Mouse (Mus musculus): Measurements from ENCODE around the gene Tmem82.

The Tmem82 gene

DNA sequence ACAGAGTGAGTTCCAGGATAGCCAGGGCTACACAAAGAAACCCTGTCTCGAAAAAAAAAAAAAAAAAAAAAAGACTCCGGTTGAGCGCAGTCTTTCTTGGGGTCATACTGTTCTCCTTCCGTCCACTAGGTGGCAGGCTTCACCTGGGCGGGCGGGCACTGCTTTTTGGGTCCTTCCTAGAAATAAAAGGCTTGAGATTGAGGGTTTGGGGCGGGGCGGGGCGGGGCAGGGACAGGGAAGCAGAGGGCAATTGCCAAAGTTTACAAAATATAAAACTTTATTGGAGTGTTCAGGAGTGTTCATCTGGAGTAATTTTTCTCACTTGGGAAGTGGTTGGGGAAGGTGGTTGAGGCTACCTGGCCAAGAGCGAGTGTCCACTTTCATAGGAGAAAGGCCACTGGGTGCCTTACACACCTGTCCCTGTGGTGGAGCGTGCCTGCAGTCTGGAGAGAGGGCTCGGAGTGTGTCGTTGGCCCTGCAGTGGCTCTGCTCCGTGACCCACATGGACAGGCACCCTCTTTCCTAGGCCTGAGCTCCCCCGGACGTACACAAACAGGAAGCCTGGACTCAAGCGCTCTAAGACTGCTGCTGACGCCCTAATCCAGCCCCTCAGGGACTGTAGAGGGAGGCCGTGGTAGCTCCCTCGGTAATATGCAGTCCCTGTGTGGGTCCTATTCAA is at the start of gene Tmem82:
TSS of gene Tmem82 (minus strand) at position 69 of the 679 bp plus-strand sequence.
- no peak for DNase-seq (ENCODE audit: extremely low spot score, low read depth, low spot score)

GRCm38 (mm10) chr4:141664799-141665198 is 46.4 kb upstream of the Tmem82 start, which contains the start of gene Plekhm2:
Gene Plekhm2 (minus strand): TSS chr4:141664899.
- no peak for DNase-seq (ENCODE audit: extremely low spot score, low read depth, low spot score)

GRCm38 (mm10) chr4:141664011-141664745 is 45.7 kb upstream of the Tmem82 start:
- no peak for DNase-seq (ENCODE audit: extremely low spot score, low read depth, low spot score)

DNA sequence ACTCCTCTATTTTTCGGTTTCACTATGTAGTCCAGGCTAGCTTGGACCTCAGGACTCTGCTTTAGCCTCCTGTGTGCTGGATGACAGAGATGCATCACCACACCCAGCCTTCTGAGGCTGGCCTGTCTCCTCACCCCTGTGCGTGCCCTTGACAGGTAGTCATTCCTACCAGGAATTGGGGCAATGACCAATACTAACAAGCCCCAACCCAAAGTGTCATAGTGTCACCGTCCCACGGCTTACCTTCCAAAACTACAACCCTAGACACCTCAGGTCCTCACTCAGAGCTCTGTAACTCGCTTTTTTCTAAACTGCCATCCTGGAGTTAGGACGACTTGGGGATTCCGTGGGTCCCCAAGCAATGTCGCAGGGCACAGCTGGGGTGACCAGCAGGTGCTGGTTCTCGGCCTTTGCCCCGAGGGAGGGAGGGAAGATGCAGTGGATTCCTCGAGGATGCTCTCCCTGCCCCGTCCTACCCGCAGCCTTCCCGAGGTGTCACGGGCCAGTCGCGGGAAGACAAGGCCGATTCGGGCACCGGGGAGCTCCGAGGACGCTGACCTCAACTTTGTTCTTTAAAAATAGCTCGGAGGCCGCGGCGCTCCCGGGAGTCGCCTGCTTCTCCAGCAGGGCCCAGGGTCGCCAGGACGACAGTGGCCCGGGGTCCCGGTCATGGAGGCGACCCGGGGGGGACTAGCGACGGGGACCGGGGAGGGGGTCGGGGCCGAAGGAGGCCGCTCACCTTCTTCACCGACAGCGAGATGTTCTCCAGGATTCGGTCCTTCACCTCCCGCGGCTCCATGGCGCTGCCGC is 44.9 kb upstream of the Tmem82 start:
- no peak for DNase-seq (ENCODE audit: extremely low spot score, low read depth, low spot score)

- no peak for DNase-seq (ENCODE audit: extremely low spot score, low read depth, low spot score)
Measured at GRCm38 (mm10) chr4:141660884-141661283, 42.5 kb upstream of the Tmem82 start.

- no peak for DNase-seq (ENCODE audit: extremely low spot score, low read depth, low spot score)
Measured at GRCm38 (mm10) chr4:141659739-141660138, 41.3 kb upstream of the Tmem82 start.

GRCm38 (mm10) chr4:141658846-141659484 is 40.5 kb upstream of the Tmem82 start:
- no peak for DNase-seq (ENCODE audit: extremely low spot score, low read depth, low spot score)

GRCm38 (mm10) chr4:141656932-141657331 is 38.5 kb upstream of the Tmem82 start:
- no peak for DNase-seq (ENCODE audit: extremely low spot score, low read depth, low spot score)

- no peak for DNase-seq (ENCODE audit: extremely low spot score, low read depth, low spot score)
Measured at GRCm38 (mm10) chr4:141655908-141656608, 37.6 kb upstream of the Tmem82 start.

DNA sequence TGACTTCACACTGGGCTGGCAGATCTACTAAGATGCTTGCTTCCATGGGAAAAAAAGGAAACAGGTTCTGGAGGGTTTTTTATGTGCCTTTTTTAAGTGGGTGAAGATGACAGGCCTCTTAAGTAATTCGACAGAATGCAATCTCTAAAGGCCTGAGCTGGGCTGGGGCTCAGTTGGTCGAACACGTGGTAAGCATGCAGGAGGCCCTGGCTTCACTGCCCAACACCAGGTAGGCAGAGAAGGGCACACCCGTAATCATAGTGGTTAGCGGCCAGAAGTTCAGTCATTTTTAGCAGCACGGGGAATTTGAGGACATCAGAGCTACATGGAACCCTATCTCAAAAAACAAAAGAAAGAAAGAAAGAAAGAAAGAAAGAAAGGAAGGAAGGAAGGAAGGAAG is 36.1 kb upstream of the Tmem82 start:
- no peak for DNase-seq (ENCODE audit: extremely low spot score, low read depth, low spot score)

DNA sequence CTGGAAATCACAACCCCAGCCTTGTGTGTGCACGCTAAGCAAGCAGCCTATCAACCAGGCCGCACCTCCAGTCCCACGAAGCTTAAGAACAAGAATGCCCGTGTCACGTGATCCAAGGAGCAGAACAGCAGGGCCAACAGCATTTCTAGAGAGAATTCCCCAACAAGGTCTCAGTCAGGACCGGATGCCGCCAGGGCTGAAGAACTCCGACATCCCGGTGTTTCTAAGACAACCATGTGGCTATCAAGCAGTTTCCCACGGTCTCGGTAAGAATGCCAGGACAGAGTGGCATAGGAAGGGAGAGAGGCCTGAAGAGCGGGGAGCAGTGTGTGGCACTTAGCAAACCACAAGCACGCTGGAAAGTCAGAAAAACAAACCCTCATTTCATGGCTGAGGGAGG is 35.4 kb upstream of the Tmem82 start:
- DNase-seq (ENCODE audit: extremely low spot score, low read depth, low spot score), result no peak

DNA sequence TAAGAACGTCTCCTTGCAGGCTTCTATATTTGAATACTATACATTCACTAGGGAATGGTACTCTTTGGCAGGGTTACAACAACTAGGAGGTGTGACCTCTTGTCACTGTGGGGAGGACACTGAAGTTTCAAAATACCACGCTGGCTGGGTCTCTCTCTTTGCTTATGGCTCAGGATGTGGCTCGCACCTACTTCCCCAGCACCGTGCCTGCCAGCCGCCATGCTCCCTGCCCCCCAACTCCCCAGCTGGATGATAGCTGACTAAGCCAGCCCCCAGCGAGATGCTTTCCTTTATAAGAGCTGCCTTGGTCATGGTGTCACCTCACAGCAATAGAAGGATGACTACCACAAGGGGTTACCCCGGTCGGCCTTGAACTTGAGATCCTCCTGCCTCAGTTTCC is 34.6 kb upstream of the Tmem82 start:
- no peak for DNase-seq (ENCODE audit: extremely low spot score, low read depth, low spot score)

DNA sequence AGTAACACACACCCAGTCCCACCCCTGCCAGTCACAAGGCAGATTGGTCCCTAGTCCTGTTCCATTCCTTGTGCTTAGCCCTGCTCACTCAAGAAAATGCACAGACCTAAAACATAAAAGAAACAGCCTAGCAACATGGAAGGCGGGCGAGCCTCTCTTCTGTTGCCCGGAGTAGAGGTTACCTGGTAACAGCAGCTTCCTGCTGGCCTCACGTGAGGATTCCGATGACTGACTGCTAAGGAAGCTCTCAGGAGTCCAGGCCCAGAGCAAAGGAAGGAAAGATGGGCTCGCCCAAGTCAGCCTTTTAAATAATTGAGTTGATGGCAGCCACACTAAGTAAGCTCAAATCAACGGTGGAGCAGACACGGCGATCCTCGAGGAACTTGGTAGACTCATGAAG is 33.5 kb upstream of the Tmem82 start:
- DNase-seq (ENCODE audit: extremely low spot score, low read depth, low spot score), result no peak

DNA sequence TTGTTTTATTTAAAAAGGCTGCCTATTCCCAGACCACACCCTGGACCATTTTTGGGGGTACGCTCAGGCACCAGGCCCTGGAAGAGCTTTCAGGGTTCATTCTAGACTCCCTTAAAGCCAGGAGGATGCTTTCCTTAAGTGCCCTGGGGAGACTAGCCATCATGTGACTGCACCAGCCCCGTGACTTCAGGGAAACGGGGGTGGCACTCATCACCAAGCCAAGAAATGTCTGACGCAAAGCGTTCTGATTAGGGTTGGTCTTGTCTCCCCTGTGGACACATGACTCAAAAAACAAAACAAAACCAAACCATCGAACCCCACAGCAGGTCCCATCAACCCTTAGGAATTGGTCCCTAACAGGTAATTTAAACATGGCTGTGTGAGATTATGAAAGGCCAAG is 32.9 kb upstream of the Tmem82 start:
- no peak for DNase-seq (ENCODE audit: extremely low spot score, low read depth, low spot score)

DNA sequence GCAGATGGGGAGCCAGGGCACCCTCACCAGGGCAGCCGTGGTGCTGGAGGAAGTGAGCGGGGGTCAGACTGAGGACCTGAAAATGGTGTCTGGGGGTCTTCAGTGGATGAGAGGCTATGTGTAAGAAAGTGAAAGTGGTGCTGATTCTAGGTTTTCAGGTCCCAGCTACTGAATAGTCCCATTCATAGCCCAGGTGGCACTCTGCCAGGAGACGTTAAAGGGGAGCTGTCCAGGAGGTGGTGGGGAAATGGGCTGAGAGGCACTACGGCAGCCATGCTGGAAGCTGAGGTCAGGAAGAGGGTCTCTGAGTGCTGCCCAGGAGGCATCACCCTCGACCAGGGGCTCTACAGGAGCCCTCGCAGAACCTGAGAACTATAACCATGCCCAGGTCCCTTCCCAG is 30.8 kb upstream of the Tmem82 start:
- DNase-seq (ENCODE audit: extremely low spot score, low read depth, low spot score), result no peak

DNA sequence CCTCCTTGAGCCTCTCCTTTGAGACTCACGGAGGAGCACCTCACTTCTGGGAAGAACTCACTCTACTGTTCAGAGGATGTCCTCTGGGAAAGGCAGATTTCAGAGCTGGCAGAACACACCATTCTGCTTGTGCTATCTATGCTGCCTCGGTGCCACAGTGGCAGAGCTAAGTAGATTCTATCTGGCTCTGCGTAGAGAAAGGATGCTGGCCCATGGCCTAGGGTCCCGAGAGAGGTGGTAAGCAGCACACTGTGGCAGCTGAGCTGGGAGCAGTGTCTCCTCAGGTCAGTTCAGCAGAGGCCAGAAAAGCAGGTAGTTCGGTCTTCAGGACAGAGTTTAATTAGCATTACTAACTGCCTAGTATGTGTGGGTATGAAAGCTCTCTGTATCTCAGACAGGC is 29.8 kb upstream of the Tmem82 start:
- no peak for DNase-seq (ENCODE audit: extremely low spot score, low read depth, low spot score)

DNA sequence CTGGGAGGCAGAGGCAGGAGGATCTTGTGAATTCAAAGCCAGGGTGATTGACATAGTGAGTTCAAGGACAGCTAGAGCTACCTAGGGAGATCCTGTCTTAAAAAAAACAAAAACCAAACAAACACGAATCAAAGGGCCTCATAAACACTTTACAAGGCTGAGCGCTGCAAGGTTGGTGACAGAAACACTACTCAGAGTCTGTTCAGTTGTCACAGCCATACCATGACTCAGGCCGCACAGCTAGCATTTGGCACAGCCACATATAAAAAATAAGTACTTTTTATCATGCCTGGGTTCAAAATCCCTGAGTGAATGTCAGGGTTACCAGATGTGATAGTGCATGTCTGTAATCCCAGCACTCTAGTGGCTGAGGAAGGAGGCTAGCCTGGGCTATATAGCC is 28.8 kb upstream of the Tmem82 start:
- DNase-seq (ENCODE audit: extremely low spot score, low read depth, low spot score), result no peak

GRCm38 (mm10) chr4:141645988-141646387 is 27.6 kb upstream of the Tmem82 start:
- no peak for DNase-seq (ENCODE audit: extremely low spot score, low read depth, low spot score)

DNA sequence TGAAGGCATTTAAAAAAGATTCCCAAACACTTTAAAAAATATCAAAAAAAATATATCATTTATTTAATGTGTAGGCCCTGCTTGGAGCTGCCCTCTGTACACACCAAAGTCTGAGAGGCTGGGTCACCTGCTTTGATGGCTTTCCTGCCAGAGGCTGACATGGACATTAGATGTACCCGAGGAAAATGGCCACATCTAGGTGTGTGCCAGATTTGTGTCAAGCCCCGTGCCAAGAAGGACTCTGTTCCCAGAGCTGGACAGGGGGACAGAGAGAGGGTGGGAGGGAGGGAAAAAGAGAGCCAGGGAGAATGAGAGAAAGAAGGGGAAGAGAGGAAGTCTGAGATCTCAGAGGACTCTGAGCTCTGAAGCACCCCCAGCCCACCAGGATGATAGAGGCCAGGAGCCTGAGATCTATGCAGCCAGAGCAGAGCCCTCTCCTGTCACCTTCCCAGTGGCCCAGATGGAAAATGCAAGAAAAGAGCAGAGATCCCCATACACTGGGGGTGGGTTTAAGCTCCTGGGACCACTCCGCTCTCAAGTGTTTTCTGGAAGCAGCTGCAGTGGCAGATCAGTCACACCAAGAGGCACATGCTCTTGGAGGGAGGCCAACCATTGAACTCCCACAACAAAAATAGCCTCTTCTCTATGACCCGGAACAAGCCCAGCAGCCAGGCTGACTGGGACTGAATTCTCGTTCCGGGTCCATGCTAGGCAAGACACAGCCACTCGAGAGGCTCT is 24.9 kb upstream of the Tmem82 start:
- DNase-seq (ENCODE audit: extremely low spot score, low read depth, low spot score), result no peak

Data from hindlimb bud, embryonic 11.5 days (tissue).